Mouse (Mus musculus) CH12.LX (cell line): Measurements from ENCODE around the gene Dnajc10.

ENCODE experiments used
- CHD1 ChIP-seq: IDR thresholded peaks from 2 replicates; pipeline ENCODE4 v1.6.1; 2012; ENCODE audit warnings: low read depth, low read length, improper control_type of control experiment, inconsistent platforms
- CTCF ChIP-seq, 2 experiments: IDR thresholded peaks in 1 of 2; conservative IDR thresholded peaks in 1 of 2; 2 replicates each; pipeline ENCODE4 v1.5.1; 2011 to 2012; ENCODE audit warnings: low read depth in 2 of 2, low read length in 2 of 2, improper control_type of control experiment in 1 of 2, inconsistent platforms in 1 of 2, mild to moderate bottlenecking in 1 of 2, moderate library complexity in 1 of 2
- ELF1 ChIP-seq: IDR thresholded peaks from 2 replicates; pipeline ENCODE4 v1.6.1; 2014; ENCODE audit warnings: low read depth, mild to moderate bottlenecking, inconsistent platforms, low read length, improper control_type of control experiment
- JUND ChIP-seq: conservative IDR thresholded peaks from 2 replicates; pipeline ENCODE4 v1.6.1; 2011; ENCODE audit warnings: low read depth, low read length, improper control_type of control experiment
- MAX ChIP-seq: IDR thresholded peaks from 2 replicates; pipeline ENCODE4 v1.6.1; 2011; ENCODE audit warnings: low read length, improper control_type of control experiment
- MXI1 ChIP-seq: IDR thresholded peaks from 2 replicates; pipeline ENCODE4 v1.6.1; 2011; ENCODE audit warnings: mild to moderate bottlenecking, low read depth, low read length, improper control_type of control experiment
- POLR2A ChIP-seq: IDR thresholded peaks from 2 replicates; pipeline ENCODE4 v1.6.1; 2011; ENCODE audit warnings: low read depth, mild to moderate bottlenecking, improper control_type of control experiment, low read length
- POLR2AphosphoS2 ChIP-seq: IDR thresholded peaks from 2 replicates; pipeline ENCODE4 v1.6.1; 2011; ENCODE audit warnings: low read depth, low read length, improper control_type of control experiment
- USF1 ChIP-seq: IDR thresholded peaks from 2 replicates; pipeline ENCODE4 v1.6.1; 2014; ENCODE audit warnings: low read depth, mild to moderate bottlenecking, inconsistent platforms, low read length, improper control_type of control experiment

DNA sequence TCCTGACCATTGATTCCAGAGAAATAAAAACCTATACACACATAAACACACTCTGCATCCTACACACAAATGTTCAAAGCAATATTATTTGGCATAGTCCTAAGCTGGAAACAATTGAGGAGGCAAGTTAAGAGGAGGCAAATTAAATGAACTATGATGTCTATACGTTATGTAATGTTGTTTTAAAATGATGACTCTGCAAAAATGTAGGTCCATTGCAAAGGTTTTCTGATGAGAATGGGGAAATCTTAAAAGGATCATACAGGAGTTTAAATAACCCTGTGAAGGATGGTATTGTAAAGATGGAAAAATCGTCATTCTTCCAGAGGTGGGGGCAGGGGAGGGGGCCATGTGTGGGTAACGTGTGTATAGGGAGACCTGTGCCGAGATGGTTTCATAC, 5.5 kb upstream of the Dnajc10 start:
- TF ChIP-seq POLR2A (no peak), POLR2AphosphoS2 (no peak), JUND (no peak), CTCF (conservative IDR thresholded peaks at IDR 0.05 in 1 of 2, IDR thresholded peaks at IDR 0.05 in 1 of 2; ENCODE audit: low read depth in 2 of 2, low read length in 2 of 2) (no peak), MXI1 (no peak), MAX (no peak), CHD1 (no peak), USF1 (no peak), ELF1 (no peak)
